Mouse (Mus musculus) spleen, adult 2 months (tissue): ENCODE results near the gene Nqo1.

Experiments
- CTCF ChIP-seq: fragments of 200-500 bp; IDR thresholded peaks from 2 replicates; pipeline ENCODE4 v1.5.1; 2011; ENCODE audit warnings: mild to moderate bottlenecking, inconsistent platforms; ENCODE audit not compliant: insufficient read depth, insufficient read length, insufficient replicate concordance; ENCODE audit errors: extremely low read depth
- POLR2A ChIP-seq: fragments of 200-500 bp; IDR thresholded peaks from 2 replicates; pipeline ENCODE4 v1.6.1; 2011; ENCODE audit warnings: low read depth, low read length, inconsistent platforms

DNA sequence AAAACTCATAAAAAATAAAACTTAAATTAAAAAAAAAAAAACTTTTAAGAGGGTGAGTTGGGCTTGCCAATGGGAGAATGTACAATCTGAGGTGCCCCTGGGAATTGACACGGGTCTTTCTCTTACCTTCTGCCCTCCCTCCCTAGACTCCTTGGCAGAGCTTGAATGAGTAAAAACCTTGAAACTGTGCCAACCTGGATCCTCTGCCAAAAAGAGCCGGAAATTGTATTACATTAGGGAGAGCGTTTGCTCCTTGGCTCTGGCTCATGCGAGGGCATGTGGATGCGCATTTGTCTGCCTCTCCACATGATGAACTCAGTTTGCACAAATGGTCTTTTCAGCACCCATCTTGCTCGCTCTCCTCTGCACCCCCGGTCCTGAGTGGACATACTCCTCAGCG lies 13.4 kb downstream of the Nqo1 start:
- no peak for TF ChIP-seq POLR2A
- no peak for TF ChIP-seq CTCF
